Mouse (Mus musculus): ENCODE measurements around the gene Caprin2. TPM values are rescaled to one million over a fixed set of nuclear protein-coding genes. Genes with fewer than 3 reads are reported as not detected.

Gene Caprin2
- 1 to 10 TPM; 2.3 to 3.9 TPM for total RNA-seq (2023)

DNA sequence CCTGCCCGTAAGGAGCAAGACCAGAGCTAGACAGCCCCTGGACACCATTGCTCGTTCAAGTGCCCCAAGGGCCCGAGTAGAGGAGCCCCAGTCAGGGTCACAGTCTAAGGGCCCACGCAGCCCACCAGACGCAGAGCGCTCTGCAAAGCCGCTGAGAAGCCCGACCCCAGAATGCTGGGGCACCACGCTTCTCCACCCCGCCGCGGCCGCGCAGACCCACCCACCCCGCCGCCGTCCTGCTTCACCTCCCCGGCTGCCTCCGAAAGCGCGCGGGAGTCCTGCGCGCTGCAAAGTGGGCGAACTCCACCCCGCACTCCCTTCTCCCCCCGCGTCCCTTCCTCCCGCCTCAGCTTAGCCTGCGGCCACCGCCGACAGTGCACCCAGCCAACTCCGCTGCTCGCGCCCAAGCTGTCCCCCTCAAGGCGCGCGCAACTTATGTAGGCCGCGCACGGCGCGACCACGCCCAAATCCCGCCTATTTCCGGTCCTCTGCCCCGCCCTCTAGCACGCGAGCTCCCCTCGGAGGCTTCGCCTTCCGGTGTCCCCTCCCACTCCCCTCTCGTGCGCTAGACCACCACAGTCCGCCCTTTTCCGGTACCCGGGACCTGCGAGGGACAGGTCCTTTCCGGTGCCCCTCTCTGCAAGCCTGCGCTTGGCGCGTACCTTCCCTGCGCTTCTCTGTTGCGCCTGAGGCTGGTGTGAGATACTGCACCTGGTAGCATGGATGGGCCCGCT, at the start of gene Caprin2:
Gene Caprin2 (minus strand): TSS at position 465 of the 734 bp plus-strand sequence.

DNA sequence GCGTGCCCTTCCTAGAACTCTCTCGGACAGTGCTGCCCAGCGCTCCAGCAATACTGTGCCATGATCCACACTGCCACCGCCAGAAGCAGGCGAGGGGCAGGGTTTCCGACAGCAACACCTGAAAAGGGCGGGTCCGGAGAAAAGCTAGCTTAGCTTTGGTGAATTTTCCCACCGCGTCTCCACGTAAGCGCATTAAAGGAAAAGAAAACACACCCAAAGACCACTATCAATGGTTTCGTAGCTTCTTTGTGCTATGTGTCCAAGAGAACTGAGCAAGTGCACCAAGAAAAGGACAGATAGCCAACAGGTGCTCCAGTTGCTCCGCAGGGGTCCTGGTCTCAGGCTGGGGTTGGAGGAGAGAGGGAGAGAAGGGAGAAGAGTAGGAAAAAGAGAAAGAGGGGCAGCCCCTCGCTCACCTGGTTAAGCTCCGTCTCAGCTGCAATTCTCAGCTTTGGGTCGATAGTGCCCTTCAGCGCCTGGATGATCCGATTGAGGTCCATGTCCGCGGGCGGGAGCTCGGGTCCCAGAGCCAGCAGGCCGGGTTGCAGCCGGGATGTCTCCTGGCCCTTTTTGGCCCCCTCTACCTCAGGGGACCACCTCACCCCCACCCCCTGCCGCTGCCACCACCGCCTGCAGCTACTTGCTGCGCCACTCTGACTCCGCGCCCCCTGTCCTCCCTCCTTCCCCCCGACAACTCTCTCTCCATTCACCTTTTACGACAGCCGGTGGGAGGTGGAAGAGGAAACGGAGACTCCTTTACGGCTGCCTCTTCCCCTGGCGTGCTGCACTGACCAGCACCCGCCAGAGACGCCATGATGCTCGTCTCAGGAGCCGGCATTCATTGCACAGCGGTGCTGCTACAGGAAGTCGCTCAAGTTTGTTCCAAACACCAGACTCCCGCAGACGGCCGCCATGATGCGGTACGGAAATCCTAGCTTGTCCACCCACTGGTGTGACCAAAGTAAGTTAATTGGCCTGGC, 65.0 kb downstream of the Caprin2 start, which contains the start of gene Ipo8:
Gene Ipo8 (minus strand): TSS at position 720 of the 980 bp plus-strand sequence.

Other genes with a start within 250 kb of the Caprin2 start
- gene Ipo8, start 64.8 kb downstream of the Caprin2 start, total RNA-seq (2023), result 10 to 100 TPM; 17.3 to 18.5 TPM
- gene Sinhcaf, start 50.2 kb upstream of the Caprin2 start, total RNA-seq (2023), result 10 to 100 TPM; 12.3 to 14.6 TPM
- gene Dennd5b, start 205.4 kb upstream of the Caprin2 start, total RNA-seq (2023), result 1 to 10 TPM; 1.2 to 1.6 TPM
- gene Gm10203, start 233.9 kb upstream of the Caprin2 start, total RNA-seq (2023), result not detected
- gene Etfbkmt, start 243.6 kb upstream of the Caprin2 start, total RNA-seq (2023), result 1 to 10 TPM; 1.5 to 4.3 TPM